Mouse (Mus musculus): ENCODE data around the gene Dcbld1. TPM values are rescaled to one million over a fixed set of nuclear protein-coding genes. Genes with fewer than 3 reads are reported as not detected.

Gene Dcbld1
- total and polyA plus RNA-seq, 3 experiments = under 0.01 TPM; not detected in 2

DNA sequence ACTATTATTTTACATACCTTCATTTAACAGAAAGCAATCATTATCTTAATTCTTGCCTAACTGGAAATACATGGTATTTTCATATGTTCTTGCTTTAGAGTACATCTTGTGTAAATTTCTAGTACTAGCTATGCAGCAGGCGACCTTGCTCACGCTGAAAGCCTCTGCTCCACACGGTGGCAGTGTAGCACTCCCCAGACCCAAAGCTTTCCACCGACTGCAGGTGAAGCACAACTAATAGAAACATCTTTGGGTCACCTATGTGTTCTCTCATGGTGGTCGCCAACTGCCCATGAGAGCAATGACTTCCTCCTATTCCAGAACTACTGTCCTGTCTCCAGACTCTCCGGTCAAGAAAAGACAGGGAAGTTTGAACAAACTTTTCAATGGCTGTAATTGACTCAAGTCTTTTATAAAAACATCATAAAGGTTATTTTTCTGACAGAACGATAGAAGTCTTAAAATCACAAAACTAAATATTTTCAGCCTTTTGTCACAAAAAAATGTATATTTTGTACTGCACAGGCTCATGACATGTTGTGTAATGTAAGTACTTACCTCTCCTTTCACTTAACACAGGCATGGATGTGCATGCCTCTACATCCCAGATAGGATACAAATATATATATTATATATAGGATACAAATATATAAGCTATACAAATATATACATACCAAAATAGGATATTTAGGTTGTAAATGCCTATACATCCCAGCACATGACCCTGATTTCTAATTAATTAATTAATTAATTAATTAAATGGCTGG, 16.4 kb upstream of the Dcbld1 start:
- ATAC-seq (ENCODE audit: extremely low read depth, insufficient number of reproducible peaks, low FRiP score, poor library complexity, severe bottlenecking) (no peak), DNase-seq (ENCODE audit: low spot score) (no peak)
- Histone ChIP-seq H3K4me3 (ENCODE audit: low read depth, low read length) (no peak overlapping the region), H3K9me3 (replicated peaks) (no peaks in the 10 kb centered on the region), H3K36me3 (replicated peaks) (no peaks in the 10 kb centered on the region), H3K4me1 (ENCODE audit: insufficient read depth, low read depth, low read length) (no peaks in the 10 kb centered on the region), H3K27me3 (ENCODE audit: insufficient read depth, low read length) (no peaks in the 10 kb centered on the region)
- TF ChIP-seq TAL1 (conservative IDR thresholded peaks at IDR 0.05; ENCODE audit: low read depth, low read length) = no peak
- no peak for TF ChIP-seq GATA2 (IDR thresholded peaks at IDR 0.05; ENCODE audit: borderline replicate concordance, low read depth, low read length)
- TF ChIP-seq GATA1 (IDR thresholded peaks at IDR 0.05; ENCODE audit: borderline replicate concordance, low read length) = no peak

DNA sequence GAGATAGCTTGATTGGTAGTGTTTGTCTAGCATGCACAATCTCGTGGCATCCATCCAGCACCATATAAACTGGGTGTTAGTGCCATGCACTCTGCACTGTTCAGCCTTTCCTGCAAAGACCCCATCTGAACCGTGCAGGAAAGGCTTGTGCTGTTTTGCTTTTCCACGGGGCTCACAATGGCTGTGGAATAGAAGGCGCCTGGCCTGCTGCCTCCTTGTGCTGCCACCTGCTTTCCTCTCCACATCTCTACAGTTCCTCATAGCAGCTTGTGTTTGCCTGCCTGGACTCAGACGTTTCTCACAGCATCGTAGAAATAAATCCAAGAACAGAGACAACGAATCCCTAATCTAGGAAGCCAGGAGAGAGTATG, 15.9 kb upstream of the Dcbld1 start:
- Histone ChIP-seq H3K4me3 (ENCODE audit: low read depth, low read length) (no peak overlapping the region), H3K36me3 (replicated peaks) (no peaks in the 10 kb centered on the region), H3K27me3 (ENCODE audit: insufficient read depth, low read length) (no peaks in the 10 kb centered on the region), H3K9me3 (replicated peaks) (no peaks in the 10 kb centered on the region), H3K4me1 (ENCODE audit: insufficient read depth, low read depth, low read length) (no peaks in the 10 kb centered on the region)
- DNase-seq (ENCODE audit: low spot score) = no peak
- ATAC-seq (ENCODE audit: extremely low read depth, insufficient number of reproducible peaks, low FRiP score, poor library complexity, severe bottlenecking) = no peak
- TF ChIP-seq POLR2AphosphoS5 (IDR thresholded peaks at IDR 0.05; ENCODE audit: insufficient replicate concordance, low read depth, low read length) (no peak), TAL1 (conservative IDR thresholded peaks at IDR 0.05; ENCODE audit: low read depth, low read length) (no peak), GATA1 (IDR thresholded peaks at IDR 0.05; ENCODE audit: borderline replicate concordance, low read length) (no peak), CTCF (IDR thresholded peaks at IDR 0.05; ENCODE audit: low read depth, low read length) (no peak), GATA2 (IDR thresholded peaks at IDR 0.05; ENCODE audit: borderline replicate concordance, low read depth, low read length) (no peak)

DNA sequence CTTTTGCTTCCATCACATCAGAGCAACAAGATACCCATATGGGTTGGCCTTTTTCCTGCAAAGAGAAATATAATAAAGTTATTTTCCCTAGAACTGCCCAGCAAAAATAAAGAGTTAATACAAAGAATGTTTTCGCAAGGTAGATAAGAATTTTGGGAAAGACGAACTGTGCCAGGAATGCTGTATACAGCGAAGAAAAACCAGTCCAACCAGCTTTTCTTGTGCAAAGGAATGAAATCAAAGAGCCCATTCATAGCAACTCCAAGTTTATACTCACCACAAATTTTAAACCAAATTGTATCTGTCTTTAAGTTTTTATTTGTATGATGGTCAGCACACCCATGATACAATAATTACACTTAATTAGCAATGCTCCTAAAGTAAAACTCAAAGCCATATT, 13.8 kb upstream of the Dcbld1 start:
- no peaks in the 10 kb centered on the region for H3K9me3 ChIP-seq (replicated peaks)
- H3K4me1 ChIP-seq (ENCODE audit: insufficient read depth, low read depth, low read length) = no peaks in the 10 kb centered on the region
- TF ChIP-seq CTCF (IDR thresholded peaks at IDR 0.05; ENCODE audit: low read depth, low read length) (no peak), TAL1 (conservative IDR thresholded peaks at IDR 0.05; ENCODE audit: low read depth, low read length) (no peak), GATA2 (IDR thresholded peaks at IDR 0.05; ENCODE audit: borderline replicate concordance, low read depth, low read length) (no peak), POLR2AphosphoS5 (IDR thresholded peaks at IDR 0.05; ENCODE audit: insufficient replicate concordance, low read depth, low read length) (no peak), GATA1 (IDR thresholded peaks at IDR 0.05; ENCODE audit: borderline replicate concordance, low read length) (no peak)
- no peaks in the 10 kb centered on the region for H3K36me3 ChIP-seq (replicated peaks)
- ATAC-seq (ENCODE audit: extremely low read depth, insufficient number of reproducible peaks, low FRiP score, poor library complexity, severe bottlenecking) (no peak), DNase-seq (ENCODE audit: low spot score) (no peak)
- no peak overlapping the region for H3K4me3 ChIP-seq (ENCODE audit: low read depth, low read length)
- no peaks in the 10 kb centered on the region for H3K27me3 ChIP-seq (ENCODE audit: insufficient read depth, low read length)

DNA sequence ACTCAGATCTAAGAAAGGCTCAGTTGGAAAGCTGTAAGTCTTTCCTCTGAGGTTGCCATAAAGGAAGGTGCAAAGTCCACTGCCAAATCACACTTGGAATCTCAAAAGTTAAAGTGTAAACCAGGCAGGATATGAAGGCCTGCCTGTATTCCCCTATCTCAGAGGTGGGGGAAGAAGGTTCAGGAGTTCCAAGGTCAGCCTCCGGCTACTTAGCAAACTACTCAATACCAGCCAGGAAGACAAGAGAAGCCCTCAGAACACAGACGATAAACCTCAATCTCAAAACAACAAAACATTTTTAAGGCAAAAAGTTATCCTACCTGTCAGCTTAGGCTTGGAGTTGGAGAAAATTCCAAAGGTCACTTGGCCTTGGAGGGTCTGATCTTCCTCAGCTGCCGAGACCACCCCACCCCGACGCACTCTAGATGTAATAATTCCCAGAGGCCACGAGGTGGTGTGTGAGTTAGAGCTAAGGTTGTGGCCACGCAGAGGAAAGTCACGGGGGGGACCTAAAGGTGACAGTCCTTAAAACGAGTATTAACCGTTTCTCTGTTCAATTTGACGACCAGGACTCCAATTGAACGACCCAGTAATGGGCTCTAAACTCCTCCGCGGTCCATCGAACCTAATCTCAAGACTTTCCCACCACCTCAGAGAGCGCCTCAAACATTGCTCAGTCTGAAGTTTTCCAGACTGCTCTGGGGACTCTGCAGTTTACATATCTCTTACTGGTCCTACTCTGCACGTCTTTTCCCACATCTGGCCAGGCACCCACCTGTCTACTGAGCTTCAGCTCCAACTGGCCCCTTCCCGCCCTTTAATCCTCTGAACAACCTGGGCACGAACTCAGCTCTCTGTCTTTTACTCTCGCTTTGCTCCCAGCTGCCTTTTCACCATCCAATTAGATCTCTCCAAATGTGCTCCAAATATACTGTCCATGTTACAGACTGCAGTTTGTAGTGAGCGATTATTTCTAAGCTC, 933 bp upstream of the Dcbld1 start:
- TF ChIP-seq CTCF (IDR thresholded peaks at IDR 0.05; ENCODE audit: low read depth, low read length) = no peak
- TF ChIP-seq POLR2AphosphoS5 (IDR thresholded peaks at IDR 0.05; ENCODE audit: insufficient replicate concordance, low read depth, low read length) = no peak
- TF ChIP-seq GATA2 (IDR thresholded peaks at IDR 0.05; ENCODE audit: borderline replicate concordance, low read depth, low read length) = no peak
- ATAC-seq (ENCODE audit: extremely low read depth, insufficient number of reproducible peaks, low FRiP score, poor library complexity, severe bottlenecking) (no peak), DNase-seq (ENCODE audit: low spot score) (no peak)
- Histone ChIP-seq H3K9me3 (replicated peaks) (0 out of 2 replicates have a peak, but pooled peaks cover 2% of the 10 kb centered on the region), H3K27me3 (ENCODE audit: insufficient read depth, low read length) (no peaks in the 10 kb centered on the region), H3K4me1 (ENCODE audit: insufficient read depth, low read depth, low read length) (no peaks in the 10 kb centered on the region), H3K36me3 (replicated peaks) (no peaks in the 10 kb centered on the region), H3K4me3 (ENCODE audit: low read depth, low read length) (no peak overlapping the region)

DNA sequence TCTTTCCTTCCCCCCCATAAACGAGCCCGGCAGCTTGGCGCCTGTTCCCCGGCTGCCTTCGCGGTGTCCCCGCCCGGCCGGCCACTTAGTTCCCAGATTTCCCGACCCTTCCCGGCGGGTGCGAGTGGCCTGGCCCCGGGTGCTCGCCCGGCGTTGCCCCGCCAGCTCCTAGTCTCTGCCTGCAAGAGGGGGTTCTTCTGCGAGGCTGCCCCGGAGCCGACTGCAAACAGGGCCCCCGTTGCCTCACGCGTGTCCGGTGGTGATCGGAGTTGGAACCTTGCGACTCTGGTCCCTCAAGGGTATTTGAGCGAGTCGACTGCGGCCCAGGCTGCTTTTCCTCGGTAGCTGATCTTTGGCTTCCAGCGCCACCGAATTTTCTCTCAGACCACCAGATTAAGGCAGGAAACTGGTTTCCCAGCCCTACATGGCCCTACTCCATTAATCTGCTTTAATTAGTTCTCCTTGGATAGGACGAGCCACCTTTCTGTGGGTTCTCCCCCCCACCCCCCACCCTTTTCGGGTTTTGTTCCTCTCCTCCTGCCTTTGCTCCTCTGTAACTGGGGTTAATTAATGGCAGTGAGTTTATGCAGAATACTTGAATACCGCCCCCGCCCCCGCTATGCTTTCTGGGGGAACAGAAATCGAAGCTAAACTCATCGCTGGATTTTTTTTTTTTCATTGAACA, 692 bp downstream of the Dcbld1 start:
- Histone ChIP-seq H3K4me3 (ENCODE audit: low read depth, low read length) (no peak overlapping the region), H3K36me3 (replicated peaks) (no peaks in the 10 kb centered on the region), H3K4me1 (ENCODE audit: insufficient read depth, low read depth, low read length) (no peaks in the 10 kb centered on the region), H3K27me3 (ENCODE audit: insufficient read depth, low read length) (no peaks in the 10 kb centered on the region), H3K9me3 (replicated peaks) (0 out of 2 replicates have a peak, but pooled peaks cover 2% of the 10 kb centered on the region)
- TF ChIP-seq POLR2AphosphoS5 (IDR thresholded peaks at IDR 0.05; ENCODE audit: insufficient replicate concordance, low read depth, low read length) = no peak
- no peak for TF ChIP-seq GATA2 (IDR thresholded peaks at IDR 0.05; ENCODE audit: borderline replicate concordance, low read depth, low read length)
- TF ChIP-seq CTCF (IDR thresholded peaks at IDR 0.05; ENCODE audit: low read depth, low read length) = no peak
- TF ChIP-seq TAL1 (conservative IDR thresholded peaks at IDR 0.05; ENCODE audit: low read depth, low read length) = no peak
- no peak for TF ChIP-seq GATA1 (IDR thresholded peaks at IDR 0.05; ENCODE audit: borderline replicate concordance, low read length)
- DNase-seq (ENCODE audit: low spot score) (no peak), ATAC-seq (ENCODE audit: extremely low read depth, insufficient number of reproducible peaks, low FRiP score, poor library complexity, severe bottlenecking) (no peak)

DNA sequence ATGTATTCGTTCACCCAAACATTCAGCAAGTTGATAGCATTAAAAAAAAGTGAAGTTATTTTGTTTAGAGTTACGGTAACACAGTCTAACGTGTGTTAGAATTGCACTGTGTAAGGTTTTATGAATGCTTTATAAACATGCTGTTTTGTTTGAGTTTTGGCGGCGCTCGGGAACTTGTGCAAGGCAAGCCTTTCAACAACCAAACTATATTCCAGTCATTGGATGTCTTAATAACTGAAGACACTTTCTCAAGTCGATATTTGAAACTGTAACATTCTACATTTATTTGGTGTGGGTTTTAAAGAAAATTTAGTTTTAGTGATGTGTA, 1.2 kb downstream of the Dcbld1 start:
- TF ChIP-seq GATA1 (IDR thresholded peaks at IDR 0.05; ENCODE audit: borderline replicate concordance, low read length) (no peak), CTCF (IDR thresholded peaks at IDR 0.05; ENCODE audit: low read depth, low read length) (no peak), GATA2 (IDR thresholded peaks at IDR 0.05; ENCODE audit: borderline replicate concordance, low read depth, low read length) (no peak), POLR2AphosphoS5 (IDR thresholded peaks at IDR 0.05; ENCODE audit: insufficient replicate concordance, low read depth, low read length) (no peak)
- Histone ChIP-seq H3K36me3 (replicated peaks) (no peaks in the 10 kb centered on the region), H3K4me3 (ENCODE audit: low read depth, low read length) (no peak overlapping the region), H3K27me3 (ENCODE audit: insufficient read depth, low read length) (no peaks in the 10 kb centered on the region), H3K9me3 (replicated peaks) (0 out of 2 replicates have a peak, but pooled peaks cover 2% of the 10 kb centered on the region), H3K4me1 (ENCODE audit: insufficient read depth, low read depth, low read length) (no peaks in the 10 kb centered on the region)
- ATAC-seq (ENCODE audit: extremely low read depth, insufficient number of reproducible peaks, low FRiP score, poor library complexity, severe bottlenecking) (no peak), DNase-seq (ENCODE audit: low spot score) (no peak)
